Mouse (Mus musculus): ENCODE results near the gene Josd2.
A peak's percentile ranks its signal among the peaks of the same experiment; 100 is the strongest.

Josd2 gene

GRCm38 (mm10) chr7:44500046-44500445 lies 32.3 kb downstream of the Josd2 start:
- DNase-seq (ENCODE audit: low spot score in 2 of 2), result no peak

- DNase-seq (ENCODE audit: low spot score in 2 of 2), result peak in 1 of 2 experiments; percentile 74
Observed at GRCm38 (mm10) chr7:44501563-44502115, 33.9 kb downstream of the Josd2 start.

GRCm38 (mm10) chr7:44507491-44507890 lies 39.7 kb downstream of the Josd2 start:
- no peak for DNase-seq (ENCODE audit: low spot score in 2 of 2)

- no peak for DNase-seq (ENCODE audit: low spot score in 2 of 2)
Observed at GRCm38 (mm10) chr7:44519240-44519913, 51.6 kb downstream of the Josd2 start.

- DNase-seq (ENCODE audit: low spot score in 2 of 2), result no peak
Observed at GRCm38 (mm10) chr7:44520990-44521389, 53.2 kb downstream of the Josd2 start.
